Mouse (Mus musculus) hematopoietic stem cell, adult 5-6 weeks (primary cell): ENCODE results near the gene Pard3b. TPM values are rescaled to one million over a fixed set of nuclear protein-coding genes. Genes with fewer than 3 reads are reported as not detected.

ENCODE experiments used
- ATAC-seq, 2 experiments: fragments of 125-278 bp in 1 of 2; replicated peaks in 1 of 2; 2 replicates each; pipeline ENCODE4 v1.8.0; 2016 to 2017; ENCODE audit warnings: inconsistent platforms in 2 of 2, mild to moderate bottlenecking in 2 of 2, moderate number of reproducible peaks in 2 of 2, low read depth in 1 of 2, moderate TSS enrichment in 1 of 2; ENCODE audit not compliant: low FRiP score in 2 of 2, poor library complexity in 2 of 2, severe bottlenecking in 2 of 2, insufficient read depth in 1 of 2, low TSS enrichment in 1 of 2
- total RNA-seq: library from RNA; stranded (forward); fragments of 172-1452, 232-1000 nt; gene quantifications from 2 replicates; pipeline ENCODE4 v1.2.3, GENCODE M21; 2017

The Pard3b gene
- total RNA-seq, 1 experiment from 2014 or later: 15.8 TPM

DNA sequence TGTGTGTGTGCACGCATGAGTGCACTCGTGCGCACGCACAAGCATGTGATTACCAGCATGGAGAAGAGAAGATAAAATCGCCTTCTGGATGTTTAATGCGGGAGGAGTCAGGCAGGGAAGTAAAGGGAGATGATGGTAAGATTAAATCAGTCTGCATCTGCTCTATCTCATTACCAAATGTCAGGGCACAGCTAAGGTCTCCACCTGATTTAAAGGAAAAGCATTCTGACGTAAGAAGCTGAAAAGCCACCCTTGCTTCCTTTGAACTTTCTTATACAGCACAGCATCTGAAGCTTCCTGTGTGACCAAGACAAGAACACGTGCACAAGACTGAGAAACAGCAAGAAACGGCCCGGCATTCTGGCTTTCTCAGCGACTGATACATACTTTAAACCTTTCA is 1000.4 kb downstream of the Pard3b start:
- no peak for ATAC-seq

DNA sequence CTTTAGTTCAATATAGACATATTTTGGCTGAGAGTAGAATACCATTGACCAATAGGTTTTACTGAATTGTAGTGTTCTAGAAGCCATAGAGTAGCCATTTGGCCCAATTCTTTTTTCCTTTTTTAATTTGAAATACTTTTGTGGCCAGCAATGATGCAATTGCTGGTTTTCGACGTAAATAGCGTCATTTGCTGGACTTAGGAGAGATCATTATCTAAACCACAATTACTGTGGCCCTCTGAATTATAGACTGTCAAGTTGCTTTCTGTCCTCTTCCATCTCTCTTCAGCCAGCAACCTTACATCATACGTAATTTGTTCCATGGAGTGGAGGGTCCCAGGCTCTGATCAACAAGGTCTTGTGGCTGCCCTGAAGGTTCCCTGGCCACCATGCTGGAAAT is 1000.8 kb downstream of the Pard3b start:
- no peak for ATAC-seq

GRCm38 (mm10) chr1:62644631-62645278 is 1006.1 kb downstream of the Pard3b start:
- ATAC-seq: no peak

GRCm38 (mm10) chr1:62646812-62647211 is 1008.2 kb downstream of the Pard3b start:
- ATAC-seq: peak; percentile 42 to 65; a peak in 2 of 4 replicates

GRCm38 (mm10) chr1:62648116-62648515 is 1009.5 kb downstream of the Pard3b start:
- ATAC-seq: no peak

DNA sequence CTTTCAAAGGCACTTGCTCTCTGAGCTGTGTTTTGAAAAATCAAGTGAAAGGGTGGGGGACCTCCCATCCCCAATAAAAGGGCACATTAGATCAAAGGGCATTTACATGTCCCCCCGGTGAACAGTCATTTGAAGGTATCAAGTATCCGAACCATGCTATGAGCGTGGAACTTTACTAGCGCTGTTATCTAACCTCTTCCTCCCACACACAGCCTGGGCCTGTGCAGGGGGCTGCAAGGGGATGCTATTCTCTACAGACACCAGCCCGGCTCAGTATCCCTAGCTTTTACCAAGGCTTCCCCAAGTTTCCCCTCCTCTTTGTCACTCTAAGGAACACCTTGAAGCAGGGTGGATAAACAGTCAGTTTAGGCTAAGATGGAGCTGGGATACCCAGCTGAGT is 1010.0 kb downstream of the Pard3b start:
- no peak for ATAC-seq

- ATAC-seq: no peak
Observed at GRCm38 (mm10) chr1:62650491-62650890, 1011.9 kb downstream of the Pard3b start.

- no peak for ATAC-seq
Observed at GRCm38 (mm10) chr1:62654436-62654835, 1015.8 kb downstream of the Pard3b start.

GRCm38 (mm10) chr1:62664960-62665645 is 1026.5 kb downstream of the Pard3b start:
- ATAC-seq: no peak; a peak in 2 of 4 replicates

DNA sequence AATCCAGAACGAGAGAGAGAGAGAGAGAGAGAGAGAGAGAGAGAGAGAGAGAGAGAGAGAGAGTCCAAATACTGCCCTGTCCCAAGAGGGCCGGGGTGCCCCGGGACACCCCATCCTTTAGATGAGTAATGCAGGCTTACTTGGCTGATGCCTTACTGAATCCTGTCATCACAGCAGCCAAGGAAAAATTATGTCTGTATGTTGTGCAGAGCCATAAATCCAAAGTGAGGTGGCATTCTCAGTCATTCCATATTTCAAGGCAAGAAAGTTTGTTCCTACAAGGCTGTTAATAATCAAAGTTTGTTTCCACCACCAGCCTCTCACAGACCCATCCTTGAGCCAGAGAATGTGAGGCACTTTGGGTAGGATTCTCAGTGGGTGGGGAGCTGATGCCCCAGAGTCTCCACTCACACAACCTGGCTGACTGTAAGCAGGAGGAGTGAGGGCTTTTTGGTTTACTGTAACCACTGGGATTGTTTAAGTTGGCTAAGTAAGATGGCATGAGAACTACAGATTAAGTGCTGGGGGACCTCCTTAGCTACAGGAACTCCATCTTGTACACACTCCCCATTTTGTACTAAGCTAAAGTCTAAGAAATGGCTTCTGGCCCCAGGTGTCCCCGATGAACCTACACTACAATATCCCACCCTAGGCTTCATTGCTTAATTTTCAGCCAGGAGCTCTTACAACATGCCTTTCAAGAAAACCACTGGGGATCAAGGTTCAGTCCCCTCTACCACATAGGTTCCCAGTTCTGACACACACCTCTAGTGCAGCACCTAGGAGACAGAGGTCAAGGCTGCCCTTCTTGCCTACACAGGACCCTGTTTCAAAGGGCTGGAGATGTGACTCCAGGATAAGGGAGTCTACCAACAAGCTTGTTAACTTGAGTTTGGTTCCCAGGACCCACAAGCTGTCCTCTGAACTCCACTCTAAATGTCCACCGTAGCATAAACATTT is 1027.4 kb downstream of the Pard3b start:
- ATAC-seq: no peak

DNA sequence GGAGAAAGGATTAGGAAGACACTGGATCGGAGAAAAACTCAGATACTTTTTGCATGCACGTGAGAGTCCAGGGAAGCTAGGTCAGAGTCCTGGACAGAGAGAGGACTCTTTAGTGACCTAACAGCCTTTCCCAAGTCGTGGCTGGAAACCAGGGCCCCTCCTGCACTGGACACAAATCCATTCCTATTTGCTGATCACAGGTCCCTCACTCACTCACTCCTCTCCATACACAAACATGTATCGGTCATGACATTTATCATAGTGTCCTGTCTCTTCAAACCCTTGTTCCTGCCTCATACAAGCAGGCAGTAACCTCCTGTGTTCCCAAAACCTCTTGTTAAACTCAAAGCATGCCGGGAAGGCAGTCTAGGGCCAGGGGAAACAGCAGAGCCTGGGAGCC is 1028.2 kb downstream of the Pard3b start:
- no peak for ATAC-seq

- peak; percentile 98 to 100 for ATAC-seq
Observed at GRCm38 (mm10) chr1:62678611-62679344, 1040.2 kb downstream of the Pard3b start.

DNA sequence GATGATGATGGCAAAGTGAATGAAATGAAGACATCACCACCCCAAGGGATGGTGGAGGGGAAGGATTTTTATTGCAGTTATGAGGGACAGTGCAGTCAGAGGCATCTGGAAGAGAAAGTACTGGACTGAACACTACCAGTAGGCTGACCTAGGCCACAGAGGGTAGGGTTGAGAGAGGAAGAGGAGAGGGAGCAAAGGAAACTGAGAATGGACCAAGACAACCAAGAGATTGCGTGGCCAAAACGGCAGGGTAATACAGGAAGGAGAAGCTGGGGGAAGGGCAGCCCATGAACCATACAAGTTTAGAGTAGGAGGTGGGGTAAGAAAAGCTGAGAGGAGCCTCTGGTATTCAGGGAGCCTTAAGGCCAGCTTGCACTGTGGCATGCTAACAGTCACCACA is 1040.8 kb downstream of the Pard3b start:
- ATAC-seq: peak; percentile 44 to 61; a peak in 2 of 4 replicates

DNA sequence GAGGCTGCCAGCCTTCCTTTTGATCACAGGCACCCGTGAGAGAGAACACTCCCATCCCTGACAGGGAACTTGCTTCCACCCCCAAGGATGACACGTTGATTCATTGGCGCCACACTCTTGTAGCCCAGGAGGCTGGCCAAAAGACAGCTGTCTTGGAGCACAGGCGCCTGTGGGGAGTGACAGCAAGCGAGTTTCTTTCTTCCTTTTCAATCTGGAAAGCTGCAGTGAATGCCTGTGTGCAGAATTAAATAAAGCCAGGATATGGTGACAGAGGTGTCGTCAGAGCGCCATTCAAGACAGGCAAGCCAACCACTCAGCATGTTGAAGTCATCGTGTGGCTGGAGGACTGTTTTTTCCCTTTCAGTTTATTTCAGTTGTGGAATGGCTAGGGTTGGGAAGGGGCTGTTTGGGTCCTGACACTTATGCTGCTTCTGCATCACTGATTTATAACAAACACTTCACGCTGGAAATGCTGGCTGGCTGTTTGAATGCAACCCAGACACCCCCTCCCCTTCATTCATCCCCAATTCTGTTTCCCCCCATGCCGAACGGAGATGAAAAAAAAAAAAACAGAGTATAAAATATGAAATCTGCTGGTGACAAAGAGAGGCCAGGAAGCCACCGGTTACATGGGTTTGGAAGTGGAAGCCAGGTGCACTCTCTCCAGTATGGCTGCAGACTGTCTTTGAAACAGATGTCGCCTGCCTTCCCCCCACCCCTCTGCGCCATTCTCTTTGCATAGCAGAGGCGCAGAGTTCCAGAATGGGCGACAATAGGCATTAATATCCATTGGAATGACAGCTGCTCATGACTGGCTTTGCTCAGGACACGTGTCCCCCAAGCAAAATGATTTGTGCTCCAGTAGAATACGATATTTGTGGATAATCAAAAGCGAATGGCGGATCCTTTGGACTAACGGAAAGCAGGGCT is 1044.1 kb downstream of the Pard3b start:
- no peak for ATAC-seq

DNA sequence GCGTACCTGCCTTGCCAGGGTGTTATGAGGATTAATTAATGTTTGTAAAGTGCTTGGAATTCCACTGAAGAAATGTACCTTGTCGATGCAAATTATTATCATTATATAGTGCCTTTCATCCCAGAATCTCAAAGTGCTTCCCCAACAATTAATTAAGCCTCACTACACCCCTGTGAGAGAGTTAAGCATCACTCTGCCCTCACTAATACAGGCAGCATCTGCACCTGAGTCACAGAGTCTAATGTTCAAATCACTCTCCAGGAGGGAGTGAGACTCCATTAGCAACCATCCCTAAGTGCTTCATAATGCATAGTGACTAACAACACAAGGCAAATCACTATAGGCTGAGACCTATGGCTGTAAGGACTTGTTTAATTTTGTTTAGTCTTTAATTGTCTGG is 1044.9 kb downstream of the Pard3b start:
- no peak for ATAC-seq

- ATAC-seq: no peak
Observed at GRCm38 (mm10) chr1:62687511-62687910, 1048.9 kb downstream of the Pard3b start.
